Mouse (Mus musculus): ENCODE measurements around the gene Rftn1.

DNA sequence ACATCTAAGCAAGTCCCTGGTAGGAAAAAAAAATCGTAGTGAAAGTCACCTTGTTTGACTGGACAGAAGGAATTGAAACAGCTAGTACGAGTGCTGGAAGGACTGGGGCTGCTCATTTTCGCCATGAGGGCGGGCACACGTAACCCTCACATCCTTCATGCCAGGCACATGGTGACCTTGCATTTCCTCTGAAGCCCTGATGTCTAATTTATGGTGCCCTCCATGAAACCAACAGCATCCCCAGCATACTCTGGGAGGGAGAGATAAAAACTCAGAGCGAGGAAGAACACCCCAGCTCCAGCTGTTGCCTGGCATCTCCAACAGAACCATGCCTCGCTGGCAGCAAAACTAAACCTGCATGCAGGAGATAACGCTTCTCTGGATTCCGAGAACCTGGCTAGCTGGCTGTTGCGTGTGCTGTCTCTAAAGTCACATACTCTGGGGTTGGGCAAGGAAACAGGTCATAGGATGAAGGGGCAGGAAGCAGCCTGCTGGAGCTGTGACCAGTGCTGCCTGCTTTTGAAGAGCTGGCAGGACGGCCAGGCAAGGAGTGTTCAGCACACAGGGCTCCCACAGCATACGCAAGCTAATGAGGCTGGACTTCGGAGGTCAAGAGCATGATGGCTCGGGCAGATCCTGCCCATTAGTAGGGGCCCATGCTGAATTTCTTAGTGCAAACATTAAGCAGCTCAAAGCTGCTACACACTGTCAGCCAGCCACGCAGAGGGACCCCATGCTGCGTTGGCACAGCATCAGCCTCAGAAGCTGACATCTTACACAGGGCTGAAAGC is 170.1 kb downstream of the Rftn1 start:
- TF ChIP-seq CTCF (IDR thresholded peaks at IDR 0.05; ENCODE audit: borderline replicate concordance, control insufficient read depth, extremely low read depth, insufficient read depth, low read length, poor library complexity), result no peak
- TF ChIP-seq POLR2A (IDR thresholded peaks at IDR 0.05; ENCODE audit: control insufficient read depth, extremely low read depth, insufficient read depth, low read length, poor library complexity), result no peak

Data from thymus, adult 2 months (tissue).